Mouse (Mus musculus): Measurements from ENCODE around the gene Ctxn1.

Gene Ctxn1

DNA sequence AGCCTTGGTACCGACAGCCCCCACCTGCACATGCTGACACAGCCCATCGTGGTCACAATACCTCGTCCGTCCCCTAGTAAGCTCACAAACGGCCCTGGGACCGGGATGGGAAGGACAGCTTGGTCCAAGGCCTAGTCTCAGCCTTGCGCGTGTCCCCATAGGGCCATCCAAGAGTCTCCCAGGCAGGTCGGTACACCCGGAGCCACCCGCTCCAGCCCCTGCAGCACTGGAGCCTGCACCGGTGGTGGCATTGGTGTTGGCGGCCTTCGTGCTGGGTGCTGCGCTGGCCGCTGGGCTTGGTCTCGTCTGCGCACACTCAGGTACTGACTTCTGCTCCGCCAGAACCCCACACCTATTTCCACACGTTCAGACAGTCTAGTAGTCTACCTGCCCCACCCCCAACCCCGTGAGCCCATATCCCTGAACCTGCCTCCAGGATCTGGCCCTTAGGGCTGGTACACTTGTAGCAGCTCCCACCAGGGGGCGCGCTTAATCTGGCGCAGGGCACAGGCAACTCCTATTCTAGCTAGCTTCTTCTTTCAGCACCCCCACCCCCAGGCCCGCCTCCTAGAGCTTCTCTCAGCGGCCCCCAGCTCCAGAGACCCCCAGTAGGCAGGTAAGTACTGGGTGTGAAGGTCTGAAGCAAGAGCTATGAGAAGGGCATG lies 8.6 kb downstream of the Ctxn1 start:
- DNase-seq (ENCODE audit: low read depth), result no peak

DNA sequence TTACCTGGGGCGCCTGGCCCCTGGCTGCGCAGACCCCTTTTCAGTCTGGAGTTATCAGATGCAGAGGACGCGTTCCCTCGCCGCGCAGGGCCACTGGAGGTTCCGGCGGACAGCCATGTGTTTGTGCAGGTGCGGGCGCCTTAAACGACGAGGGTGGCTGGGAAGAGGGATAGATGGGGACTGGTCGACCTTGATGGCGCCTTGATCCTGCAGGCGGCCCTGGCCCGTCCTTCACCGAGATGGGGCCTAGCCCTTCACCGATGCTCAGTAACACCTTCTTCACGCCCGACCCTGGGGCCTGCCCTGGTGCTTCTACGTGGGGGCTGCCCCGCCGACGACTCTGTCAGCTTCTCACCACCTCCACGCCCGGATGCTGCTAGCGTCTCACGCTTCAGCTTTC lies 9.9 kb downstream of the Ctxn1 start:
- DNase-seq (ENCODE audit: low read depth), result no peak

DNA sequence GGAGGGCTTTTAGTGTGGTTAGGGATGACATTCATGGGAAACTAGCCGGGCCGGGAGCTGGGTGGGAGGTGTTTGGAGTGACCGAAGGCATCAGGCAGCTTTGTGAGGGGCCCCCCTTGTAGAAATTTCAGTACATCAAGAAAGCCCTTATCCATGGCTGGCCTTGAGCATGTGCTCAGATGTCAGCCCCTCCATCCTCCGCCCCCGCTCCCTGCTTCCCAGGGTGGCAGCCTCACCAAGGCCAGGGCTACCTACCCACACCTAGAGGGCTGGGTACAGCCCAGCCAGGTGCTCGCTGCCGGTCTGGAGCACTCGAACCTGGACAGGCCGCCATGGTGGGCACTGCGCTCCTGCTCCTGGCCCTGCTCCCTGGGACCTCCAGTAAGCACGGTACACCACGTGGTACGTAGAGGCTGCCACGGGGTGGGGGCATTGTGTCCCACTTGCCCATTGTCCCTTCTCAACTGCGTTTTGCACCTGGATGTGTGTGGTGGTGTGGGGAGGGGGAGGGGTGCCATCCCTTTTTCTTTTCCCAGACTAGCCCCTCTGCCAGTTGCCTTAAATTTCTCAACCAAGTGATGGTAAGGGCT lies 11.0 kb downstream of the Ctxn1 start, which contains the start of gene Tgfbr3l:
Gene Tgfbr3l (plus strand): TSS at position 264 of the 590 bp plus-strand sequence.
- no peak for DNase-seq (ENCODE audit: low read depth)

DNA sequence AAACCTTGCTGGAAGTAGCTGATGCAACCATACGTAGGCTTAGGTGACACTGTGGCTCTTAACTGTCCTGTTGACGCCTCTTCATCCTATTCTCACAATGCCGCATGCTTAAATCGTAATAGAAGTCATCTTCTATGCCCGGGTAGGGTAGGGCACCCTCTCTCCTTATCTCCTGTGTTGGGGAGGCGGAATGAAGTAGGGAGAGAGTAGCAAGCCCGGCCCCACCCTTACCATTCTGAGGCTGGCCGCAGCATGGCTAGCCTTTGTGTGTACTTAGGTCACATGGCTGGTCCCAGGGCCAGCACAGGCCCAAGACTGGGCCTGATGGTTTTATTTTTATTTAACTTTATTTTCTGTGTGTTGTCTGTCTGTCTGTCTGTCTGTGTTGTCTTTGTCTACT lies 11.8 kb downstream of the Ctxn1 start:
- no peak for DNase-seq (ENCODE audit: low read depth)

DNA sequence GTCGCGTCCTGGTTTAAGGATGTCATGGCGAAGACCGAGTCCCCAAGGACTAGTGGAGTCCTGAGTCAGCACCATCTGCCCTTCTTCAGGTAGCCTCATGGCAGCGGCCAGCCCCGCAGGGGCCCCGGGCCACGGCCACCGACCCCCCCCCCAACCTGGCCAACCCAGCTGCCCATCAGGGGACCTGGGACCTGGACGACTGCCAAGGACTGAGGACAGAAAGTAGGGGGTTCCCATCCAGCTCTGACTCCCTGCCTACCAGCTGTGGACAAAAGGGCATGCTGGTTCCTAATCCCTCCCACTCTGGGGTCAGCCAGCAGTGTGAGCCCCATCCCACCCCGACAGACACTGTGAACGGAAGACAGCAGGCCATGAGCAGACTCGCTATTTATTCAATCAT lies 13.3 kb downstream of the Ctxn1 start:
- DNase-seq (ENCODE audit: low read depth), result no peak

DNA sequence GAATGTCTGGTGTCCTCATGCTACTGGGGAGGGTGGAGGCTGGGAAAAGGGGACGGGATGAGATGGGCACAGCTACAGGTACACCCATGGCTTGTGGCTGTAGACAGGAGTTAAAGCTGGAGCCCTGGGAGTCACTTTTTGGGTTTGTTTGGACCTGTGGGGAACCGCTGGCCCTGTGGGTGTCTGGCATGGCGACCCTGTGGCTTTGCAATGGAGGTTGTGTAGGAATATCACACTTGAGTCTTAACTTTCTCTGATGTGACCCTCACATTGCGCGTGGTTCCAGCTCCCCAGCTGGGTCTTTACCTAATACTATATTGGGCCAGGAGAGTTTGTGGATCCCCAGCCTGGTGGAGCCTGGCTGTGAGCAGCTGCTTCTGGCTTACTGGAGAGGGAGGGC lies 14.0 kb downstream of the Ctxn1 start:
- DNase-seq (ENCODE audit: low read depth), result no peak

DNA sequence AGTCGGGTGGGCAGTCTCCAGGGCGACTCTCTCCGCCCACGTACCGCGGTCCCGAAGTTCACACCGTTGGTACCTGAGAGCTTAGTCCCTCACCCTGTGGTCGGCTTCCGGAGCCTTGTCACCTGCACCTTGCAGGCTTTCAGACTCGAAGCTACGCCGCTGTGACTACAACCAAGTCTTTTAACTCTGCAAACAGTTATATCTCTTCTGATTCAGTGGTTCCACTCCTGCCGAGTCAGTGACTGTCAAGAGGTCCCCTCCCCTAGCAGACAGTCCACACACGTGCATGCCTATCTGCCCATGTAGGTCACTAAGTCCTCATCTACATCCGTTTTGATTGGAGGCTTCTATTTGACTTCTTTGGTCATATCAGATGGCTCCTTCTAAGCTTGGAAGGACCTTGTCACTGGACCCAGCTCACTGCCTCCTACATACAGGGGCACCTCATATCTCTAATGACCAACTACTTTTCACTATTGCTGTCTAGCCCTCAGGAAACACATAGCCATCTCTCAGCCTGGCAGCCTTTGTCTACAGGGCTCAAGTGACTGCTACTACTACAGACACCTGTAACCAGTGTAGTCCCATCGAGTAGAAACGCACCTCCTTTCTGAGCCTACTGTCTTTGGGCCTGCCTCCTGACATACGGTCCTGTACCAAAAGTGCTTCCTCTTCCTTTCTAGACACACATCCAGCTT lies 19.7 kb downstream of the Ctxn1 start:
- no peak for DNase-seq (ENCODE audit: low read depth)

DNA sequence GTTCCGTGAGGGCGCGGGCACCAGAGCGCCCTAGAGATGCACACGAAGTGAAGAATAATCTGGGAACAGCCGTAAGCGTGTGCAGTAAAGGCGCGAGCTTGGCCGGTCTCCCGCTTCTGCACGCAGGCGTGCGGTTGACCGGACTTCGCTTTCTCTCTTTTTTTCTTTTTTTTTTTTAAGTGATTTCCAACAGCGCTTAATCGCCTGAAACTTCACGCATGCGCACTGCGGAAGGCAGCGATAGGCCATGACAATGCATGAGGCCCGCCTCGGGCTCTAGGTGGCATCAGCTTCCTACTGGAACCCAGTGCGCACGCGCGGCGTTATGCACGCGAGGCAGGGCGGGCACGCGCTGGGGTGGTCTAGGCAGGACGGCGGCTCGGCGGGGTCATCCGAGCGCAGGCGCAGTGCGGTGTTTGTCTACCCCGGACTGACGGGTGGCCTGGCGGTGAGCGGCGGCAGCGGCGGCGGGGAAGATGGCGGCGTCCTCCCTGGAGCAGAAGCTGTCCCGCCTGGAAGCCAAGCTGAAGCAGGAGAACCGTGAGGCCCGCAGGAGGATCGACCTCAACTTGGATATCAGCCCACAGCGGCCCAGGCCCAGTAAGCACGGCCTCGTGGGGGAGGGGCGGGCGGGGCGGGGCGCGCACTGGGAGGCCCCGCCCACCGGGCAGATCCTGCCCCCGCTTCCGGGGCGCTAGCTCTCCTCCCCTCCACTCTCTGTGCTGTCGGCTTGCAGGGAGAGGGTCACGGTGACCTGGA lies 20.5 kb downstream of the Ctxn1 start, which contains the start of the genes Map2k7 and Gm49320:
Gene Map2k7 (plus strand): TSS at position 307 of the 759 bp plus-strand sequence.
Gene Gm49320 (plus strand): TSS at position 432 of the 759 bp plus-strand sequence.
- DNase-seq (ENCODE audit: low read depth), result peak; percentile 99

DNA sequence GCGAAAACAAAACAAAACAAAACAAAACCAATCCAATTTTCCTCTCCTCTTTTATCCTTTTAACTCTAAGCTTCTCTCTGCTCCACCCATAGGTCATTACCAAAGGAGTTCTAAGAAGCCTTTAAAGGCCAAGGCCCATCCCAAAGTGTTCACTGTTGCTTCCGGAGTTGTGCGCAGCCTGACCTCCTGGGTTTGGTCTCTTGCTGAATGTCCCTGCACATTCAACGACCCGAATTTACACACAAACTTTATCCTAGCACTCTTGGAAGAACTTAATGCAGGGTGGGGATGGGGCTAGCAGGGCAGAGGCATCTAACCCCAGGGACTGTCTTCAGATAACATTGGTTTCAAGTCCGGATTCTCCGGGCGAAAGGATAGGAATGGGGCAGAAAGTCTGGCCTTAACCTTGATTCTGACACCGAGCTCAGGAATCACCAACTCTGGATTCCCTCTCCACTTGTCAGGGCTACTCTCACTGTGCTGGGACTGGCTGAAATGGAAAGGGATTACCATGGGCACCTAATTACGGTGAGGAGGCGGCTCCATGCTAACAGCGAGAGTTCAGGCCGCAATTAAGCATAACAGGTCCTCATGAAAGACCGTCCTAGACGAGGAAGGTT lies 21.1 kb downstream of the Ctxn1 start:
- no peak for DNase-seq (ENCODE audit: low read depth)

DNA sequence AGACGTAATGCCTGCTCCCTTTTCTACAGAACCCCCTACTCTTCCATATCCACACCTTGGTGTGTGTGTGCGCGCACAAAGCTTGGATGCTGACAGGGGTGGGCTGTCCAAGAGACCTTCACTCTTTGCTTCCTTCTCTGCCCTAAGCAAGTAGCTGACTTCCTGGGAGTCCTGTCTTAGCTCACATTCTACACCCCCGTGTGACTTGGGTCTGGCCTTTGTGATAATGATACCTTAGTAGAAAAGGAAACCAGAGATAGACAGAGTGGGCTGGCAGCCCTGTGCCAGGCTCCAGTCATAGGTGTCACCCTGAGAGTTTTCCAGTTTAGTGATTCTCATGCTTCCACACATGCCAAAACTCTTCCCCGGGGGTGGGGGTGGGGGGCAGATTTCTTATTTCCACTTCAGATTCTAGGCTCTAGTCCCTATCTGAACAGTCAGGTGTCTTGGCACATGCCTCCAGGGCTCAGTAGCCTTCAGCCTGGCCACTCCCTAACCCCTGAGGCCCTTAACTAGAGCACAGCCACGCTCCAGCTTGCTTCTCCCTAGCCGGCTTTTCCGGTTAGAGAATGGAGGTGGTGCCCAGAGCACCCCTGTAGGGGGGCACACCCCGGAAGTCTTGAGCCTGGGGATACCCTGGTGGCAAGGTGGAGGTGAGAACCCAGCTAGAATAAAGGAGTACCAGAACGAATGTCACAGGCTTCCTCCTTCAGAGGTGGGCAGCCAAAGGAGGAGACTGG lies 28.3 kb downstream of the Ctxn1 start:
- DNase-seq (ENCODE audit: low read depth), result no peak

DNA sequence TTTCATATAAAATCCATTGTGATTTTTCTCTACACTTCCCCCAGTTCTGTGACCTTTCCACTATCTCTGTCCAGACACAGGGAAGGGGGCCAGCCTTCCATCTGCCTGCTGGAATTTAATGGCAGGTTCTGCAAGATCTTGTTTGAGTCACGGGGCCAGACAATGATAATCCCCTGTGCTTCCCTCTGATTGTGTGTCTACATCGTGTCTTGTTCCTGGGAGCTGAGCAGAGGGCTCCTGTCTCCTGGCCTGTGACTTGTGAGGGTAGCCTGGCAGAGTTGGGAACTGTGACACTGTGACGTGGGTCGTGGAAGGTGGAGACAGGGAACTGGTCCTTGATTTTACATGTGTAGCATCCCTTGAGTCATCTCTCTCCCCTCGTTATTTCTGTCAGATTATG lies 29.3 kb downstream of the Ctxn1 start:
- DNase-seq (ENCODE audit: low read depth), result no peak

DNA sequence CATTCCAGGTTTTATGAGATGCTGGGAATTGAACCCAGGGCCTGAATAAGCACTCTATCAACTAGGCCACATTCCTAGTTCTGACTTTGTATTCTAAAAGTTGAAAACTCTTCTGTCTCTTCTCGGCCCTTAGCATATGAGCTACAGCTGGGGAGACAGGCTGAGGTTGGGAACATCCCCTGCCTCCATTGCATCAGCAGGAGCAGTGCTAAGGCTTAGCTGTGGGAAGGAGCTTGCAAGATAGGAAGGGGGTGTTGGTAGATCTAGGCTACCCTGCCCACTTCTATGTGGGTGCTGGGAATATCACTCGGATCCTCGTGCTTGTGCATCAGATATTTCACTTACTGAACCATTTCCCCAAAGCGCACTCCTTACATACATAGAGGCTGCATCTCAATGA lies 31.2 kb downstream of the Ctxn1 start:
- no peak for DNase-seq (ENCODE audit: low read depth)

DNA sequence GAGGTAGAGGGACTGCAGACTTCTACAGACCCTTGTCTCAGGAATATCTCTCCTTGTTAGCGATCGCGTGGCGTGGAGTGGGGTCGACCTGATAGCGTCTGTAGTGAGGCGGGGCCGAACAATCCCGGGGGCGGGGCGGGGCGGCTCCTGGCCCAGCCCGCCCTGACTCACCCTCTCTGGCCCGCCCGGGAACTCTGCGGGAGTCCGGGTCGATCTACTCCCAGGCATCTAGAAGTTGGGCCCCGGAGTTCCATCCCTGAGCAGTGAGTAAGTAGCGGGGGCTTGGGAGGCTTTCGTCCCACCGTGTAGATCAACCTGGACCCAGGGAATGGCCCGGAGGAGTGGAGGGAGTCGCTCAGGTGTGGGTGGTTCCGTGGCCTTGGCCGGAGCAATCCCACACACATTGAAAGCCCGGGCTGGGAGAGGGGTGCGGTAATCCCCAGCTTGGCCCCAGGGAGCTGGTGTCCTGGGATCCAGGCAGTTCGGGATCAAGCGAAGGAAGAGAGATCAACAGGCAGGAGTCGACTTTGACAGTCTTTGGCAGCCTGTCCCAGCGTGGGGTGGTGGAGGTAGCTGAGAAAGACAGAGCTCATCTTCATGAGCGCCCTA lies 32.2 kb downstream of the Ctxn1 start, which contains the start of gene Lrrc8e:
Gene Lrrc8e (plus strand): TSS at position 89 of the 609 bp plus-strand sequence.
- DNase-seq (ENCODE audit: low read depth), result no peak

DNA sequence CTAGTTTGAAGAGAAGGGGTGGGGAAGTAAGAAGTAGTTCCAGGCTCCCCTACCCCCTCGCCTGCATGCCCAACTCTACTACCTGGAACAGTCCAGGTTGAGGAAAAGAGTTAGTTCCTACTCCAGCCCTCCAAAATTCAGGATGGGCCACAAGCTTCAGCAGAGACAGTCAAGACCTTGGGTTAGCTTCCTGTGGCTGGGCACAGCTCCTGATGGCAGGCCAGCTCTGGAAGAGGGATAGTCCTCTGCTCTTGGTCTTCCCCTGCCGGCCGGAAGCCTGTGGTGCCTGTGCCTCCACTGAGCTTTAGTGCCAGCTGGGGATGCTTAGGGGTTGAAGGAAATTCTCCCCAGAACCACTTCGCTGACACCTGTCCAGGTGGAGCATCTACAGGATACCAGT lies 32.8 kb downstream of the Ctxn1 start:
- DNase-seq (ENCODE audit: low read depth), result no peak

DNA sequence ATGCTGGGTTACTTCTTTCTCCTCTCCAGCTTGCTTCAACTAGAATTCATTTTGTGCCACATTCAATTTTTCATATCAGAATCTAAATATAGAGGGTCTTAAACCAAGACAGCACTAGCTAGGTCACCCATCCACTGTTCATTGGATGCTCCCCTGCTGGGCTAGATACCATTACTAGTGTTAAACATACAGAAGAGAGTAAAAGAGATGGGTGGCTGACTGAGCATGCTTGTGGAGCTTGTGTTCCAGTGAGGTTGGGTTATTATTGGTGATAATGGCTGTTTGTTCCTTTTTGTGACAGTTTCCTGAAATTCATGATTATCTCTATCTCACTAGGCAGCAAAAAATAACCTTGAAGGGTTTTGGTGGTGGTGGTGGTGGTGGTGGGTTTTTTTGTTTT lies 37.0 kb downstream of the Ctxn1 start:
- DNase-seq (ENCODE audit: low read depth), result no peak

DNA sequence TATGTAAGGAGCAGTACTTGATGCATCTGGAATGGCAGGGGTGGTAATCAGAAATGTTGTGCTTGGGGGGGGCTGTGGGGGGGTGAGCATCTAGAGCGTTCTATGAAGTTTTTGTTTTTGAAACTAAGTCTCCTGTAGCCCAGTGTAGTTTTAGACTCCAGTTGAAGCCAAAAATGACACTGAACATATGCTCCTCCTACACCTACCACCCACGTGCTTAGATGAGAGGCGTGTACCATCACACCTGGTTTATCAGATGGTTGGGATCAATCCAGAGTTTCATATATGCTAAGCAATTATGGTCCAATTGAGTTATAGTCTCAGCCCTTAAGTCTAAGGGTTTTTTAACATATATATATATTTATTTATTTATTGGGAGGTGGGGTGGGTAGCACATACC lies 39.5 kb downstream of the Ctxn1 start:
- DNase-seq (ENCODE audit: low read depth), result no peak

DNA sequence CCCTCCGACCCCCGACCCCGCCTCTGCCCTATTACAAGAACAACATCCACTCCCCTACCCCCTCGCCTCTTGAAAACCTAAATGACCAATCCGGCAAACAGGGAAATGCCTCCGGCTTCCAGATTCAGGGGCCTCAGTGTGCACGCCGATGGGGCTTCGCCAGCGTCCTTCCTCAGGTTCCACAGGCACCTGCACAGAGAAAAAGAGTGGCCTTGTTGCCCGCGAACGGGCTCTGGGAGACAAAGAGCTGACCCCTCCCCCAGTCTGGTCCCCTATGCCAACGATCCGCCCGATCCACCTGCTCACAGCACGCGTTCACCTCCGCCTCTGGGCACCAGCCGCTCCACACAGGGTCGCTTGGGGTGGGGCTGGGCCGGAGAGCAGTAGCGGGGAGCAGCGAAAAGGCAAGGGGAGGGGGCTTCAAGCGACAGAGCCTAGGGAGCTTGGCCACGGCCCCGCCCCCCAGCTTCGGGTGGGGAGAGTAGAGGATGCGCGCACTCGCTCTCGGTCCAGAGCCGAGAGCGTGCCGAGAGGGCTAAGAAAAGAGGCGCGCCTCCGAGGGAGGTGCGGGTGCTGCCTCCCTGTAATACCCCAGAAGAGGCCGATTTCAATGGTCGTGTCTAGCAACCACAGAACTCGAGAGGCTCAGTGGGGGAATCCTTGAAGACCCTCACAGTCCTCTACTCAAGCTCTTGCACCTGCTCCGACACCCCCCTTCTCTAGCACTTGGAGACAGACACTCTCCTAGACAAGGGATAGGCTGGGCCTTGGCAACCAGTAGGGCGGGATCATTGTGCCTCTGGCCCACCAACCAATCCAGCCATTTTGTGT lies 42.1 kb downstream of the Ctxn1 start, which contains the start of gene Prr36:
Gene Prr36 (minus strand): TSS at position 669 of the 831 bp plus-strand sequence.
- no peak for DNase-seq (ENCODE audit: low read depth)

DNA sequence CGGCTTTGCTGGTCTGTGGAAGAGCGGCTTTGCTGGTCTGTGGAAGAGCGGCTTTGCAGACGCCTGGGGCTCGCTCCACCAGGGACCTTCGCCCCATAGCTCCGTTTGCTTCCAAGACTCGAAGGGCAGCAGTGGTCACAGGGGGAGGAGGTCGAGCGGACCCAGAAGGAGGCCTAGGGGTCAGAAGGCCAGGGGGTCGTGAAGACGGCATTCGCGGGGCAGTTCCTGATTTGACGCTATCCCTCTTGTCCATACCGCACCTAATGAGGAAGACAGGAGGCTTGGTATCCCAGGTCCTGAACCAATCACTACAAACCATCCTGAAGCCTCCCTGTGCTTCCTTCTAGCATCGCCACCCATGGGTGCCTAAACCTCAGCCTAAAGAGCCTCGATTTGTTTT lies 42.8 kb downstream of the Ctxn1 start:
- DNase-seq (ENCODE audit: low read depth), result no peak

DNA sequence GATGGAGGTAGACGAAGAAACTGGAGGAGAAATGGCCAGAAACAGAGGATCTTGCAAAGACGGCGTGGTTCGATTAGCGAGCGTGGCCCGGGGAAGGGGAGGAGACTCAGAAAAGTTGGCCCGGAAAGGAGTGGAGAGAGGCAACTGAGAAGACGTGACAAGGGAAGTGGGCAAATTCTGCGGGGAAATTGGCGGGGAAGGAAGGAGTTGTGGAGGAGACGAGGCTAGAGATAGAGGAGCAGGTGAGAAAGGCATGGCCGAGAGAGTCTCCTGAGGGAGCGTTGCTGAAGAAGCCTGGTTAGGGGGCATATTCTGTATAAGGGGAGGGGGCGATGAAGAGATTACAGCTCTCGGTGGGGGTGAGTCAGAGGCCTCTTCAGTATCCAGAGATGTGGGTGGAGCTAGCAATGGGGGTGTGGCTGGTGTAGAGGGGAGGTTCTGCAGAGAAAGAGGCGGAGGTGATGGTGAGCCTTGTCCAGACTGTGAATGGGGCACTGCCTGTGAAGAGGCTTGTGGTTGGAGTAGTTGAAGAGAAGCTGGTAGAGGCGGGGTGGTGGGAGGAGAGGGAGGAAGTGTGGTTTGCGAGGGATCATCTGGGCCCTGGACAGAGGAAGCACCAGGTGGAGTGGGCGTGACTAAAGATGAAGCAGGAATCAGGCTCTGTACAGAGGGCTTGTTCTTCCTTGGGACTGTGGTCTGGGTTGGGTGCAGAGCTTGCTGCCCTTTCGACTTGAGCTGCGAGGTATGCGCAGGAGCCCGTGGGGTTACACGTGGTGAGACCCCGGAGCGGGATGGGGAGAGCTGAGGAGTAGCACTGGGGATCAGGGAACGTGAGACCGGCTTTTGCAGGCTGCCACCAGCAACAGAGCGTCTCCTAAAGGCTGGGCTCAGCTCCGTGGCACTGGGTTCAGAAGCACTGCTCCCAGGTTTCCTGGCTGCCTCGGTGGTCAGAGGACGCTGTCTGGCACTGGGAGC lies 44.8 kb downstream of the Ctxn1 start:
- no peak for DNase-seq (ENCODE audit: low read depth)
